Mouse (Mus musculus) c-Kit-positive CD71-negative TER-119-negative erythroid progenitor cells, embryonic 14.5 days (primary cell): ENCODE measurements at regions not wholly inside any gene's neighbourhood (a gene's known extent, or its start where the extent isn't known, plus 50 kb on each side); places are given as distances from the start of the nearest gene placed in this dataset.
"Not testable (repeated sequence)": the region's sequence is repeated elsewhere in the genome, so short reads cannot be mapped to it uniquely, and the experiment has no call there.

Experiments used
- DNase-seq: peaks from one replicate; pipeline ENCODE4 v3.0.0-alpha.2; 2013; ENCODE audit warnings: low read depth

- peak; percentile 16 for DNase-seq
Observed at GRCm38 (mm10) chr6:6496789-6497188, 81.7 kb downstream of the Sem1 start.

DNA sequence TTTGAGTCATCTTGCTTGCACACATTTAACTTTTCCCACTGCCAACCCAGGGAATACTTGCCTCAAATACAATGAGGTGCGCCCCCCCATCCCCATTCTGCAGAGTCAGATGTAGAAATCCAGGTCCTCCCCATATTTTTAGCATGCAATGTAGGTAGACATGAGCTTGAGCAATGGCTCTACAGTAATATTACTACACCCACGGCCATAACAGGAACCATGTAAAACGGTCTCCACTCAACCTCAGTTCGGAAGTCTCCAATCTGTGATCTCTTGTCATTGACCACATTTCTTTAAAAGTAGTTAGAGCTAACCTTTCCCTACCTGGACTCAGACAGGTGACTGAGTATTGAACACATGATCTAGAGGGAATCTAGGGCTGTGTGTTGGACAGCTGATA is 82.1 kb downstream of the Sem1 start:
- DNase-seq = no peak

DNA sequence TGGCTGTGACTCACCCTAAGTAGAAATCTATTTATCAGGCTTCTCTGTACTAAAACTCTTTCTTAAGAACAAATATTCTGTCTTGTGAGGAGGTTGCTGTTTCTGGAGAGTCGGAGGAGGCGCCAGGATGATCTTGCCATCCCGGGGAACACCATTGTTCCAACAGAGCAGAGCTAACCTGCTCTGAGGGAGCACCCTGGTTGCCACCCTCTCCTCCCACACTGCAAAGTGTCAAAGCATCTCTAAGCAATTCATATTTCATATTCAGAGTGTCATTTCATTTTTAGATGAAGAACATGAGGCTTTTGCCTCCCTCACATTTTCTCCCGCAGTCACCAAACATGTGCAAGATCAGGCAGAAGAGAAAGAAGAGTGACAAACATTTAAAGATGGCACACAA is 90.3 kb downstream of the Sem1 start:
- DNase-seq = no peak

- DNase-seq = not testable (repeated sequence)
Observed at GRCm38 (mm10) chr6:6481596-6481995, 96.9 kb downstream of the Sem1 start.

DNA sequence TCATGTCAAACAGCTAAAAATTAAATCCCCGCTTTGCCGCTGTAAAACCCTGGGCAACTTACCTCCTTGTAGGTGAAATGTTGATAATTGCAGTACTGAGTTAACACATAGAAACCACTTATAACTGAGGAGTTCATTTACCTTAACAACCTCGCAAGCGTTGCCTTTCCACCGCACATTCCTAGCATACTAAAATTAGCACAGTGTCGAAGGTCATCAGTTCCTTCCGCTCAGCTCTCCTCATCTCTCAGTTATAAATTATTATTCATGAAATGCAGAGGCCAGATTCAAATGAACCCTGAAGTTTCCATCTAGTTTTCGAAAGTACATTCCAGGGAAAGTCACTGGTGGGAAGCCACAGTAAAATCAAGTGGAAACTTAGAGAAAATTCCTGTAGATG is 108.1 kb downstream of the Sem1 start:
- no peak for DNase-seq

- DNase-seq = no peak
Observed at GRCm38 (mm10) chr6:6467526-6467925, 110.9 kb downstream of the Sem1 start.

GRCm38 (mm10) chr6:6466231-6466630 is 112.2 kb downstream of the Sem1 start:
- DNase-seq = no peak

GRCm38 (mm10) chr6:6463807-6464470 is 114.5 kb downstream of the Sem1 start:
- DNase-seq = no peak

DNA sequence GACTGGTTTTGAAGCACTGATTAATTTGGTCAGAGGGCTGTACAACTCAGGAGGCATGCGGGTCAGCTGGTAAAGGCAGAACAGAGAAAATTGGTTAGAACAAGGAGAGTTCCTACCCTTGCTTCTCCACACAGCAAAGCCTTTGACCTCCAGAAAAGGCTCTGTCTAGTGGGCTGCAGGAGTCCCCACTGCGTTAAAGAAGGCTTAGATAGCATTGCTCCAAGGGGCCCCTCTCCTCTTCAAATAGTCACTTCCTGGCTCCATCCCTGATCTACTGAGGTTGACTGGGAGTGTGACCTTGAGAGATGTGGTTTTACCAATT is 118.6 kb downstream of the Sem1 start:
- DNase-seq = no peak

DNA sequence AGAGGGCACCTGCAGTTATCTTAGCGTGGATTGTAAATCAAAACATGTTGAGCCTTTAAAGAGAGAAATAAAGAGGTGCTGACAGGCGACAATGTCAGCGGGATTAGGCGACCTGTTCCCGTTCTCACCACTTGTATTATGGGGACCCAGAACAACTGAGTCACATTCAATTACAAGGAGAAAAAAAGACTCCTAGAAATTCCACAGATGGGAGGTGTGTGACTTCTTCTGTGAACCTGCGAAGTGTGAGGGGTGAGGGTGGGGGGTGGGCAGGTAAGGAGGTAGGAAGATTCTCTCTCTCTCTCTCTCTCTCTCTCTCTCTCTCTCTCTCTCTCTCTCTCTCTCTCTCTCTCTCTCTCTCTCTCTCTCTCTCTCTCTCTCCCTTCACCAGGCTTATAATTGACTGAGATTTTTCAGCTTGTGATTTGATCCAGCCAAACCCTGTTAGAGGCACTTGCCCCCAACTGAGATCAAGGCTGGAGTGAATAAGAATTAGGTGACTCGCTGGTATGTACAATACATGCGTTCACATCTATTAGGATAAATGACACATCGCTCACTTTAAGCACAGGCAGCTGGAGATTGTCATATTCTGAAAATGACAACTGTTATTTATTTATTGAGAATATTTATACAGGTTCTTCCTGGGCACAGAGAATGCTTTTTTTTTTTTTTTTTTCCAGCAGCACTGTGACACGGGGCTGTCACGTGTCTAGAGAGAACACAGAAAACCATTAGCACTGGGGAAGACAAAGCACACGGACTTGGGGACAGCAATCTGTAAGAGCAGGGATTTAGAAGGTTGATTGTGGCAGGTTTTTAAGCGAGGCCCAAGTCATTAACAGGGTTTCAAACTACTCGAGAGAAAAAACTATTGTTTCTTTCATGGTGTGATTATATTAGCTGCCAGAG is 119.2 kb downstream of the Sem1 start:
- no peak for DNase-seq

DNA sequence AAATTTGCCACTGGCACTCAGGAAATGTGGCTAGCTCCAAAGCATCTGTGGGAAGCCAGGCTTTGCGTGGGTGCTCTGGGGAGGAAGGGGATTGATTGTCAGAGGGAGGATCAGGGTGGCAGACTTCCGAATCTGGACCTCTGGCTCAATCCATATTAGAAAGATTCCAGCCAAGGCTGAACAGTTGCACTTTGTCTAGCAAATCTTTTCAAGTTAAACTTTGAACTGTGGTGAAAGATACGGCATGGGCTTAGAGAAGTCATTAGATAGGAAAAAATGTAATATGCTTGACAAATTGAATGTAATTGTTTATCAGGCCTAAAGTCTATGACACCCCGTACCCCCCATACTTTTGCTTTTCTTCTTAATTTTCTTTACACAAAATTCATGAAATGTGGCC is 120.7 kb downstream of the Sem1 start:
- DNase-seq = no peak

DNA sequence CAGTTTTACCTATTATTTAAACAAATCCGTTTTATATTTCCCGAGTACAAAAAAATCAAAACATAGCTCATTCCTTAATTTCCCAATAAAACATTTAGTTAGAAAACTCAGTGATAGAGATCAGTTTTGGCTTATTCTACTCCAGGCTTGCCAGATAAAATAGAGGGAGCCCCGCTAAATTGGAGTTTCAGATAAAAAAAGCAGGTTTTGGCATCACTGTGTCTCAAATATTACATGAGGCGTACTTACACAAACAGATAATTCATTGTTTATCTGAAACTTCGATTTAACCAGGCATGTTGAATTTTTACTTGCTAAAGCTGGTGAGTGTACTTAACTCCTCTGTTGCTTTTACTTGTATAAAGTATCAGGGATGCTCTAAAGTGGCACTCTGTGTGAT is 121.5 kb downstream of the Sem1 start:
- no peak for DNase-seq

DNA sequence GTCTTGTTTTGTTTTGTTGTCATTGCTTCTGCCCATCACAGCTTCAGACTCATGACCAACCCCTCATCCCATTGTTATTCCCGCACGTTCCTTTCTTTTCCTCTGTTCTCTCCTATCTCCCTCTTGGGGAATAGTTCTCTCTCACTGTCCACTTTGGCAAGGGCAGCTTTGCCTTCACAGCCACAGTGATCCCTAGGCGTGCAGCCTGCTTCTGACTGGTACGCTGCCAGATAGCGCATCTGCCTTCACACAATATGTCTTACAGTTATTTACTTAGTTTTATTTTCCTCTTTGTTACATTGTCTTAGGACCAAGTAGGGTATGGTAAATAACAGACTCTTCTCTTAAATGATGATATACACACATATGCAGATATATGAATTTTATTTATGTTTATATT is 122.9 kb downstream of the Sem1 start:
- no peak for DNase-seq

DNA sequence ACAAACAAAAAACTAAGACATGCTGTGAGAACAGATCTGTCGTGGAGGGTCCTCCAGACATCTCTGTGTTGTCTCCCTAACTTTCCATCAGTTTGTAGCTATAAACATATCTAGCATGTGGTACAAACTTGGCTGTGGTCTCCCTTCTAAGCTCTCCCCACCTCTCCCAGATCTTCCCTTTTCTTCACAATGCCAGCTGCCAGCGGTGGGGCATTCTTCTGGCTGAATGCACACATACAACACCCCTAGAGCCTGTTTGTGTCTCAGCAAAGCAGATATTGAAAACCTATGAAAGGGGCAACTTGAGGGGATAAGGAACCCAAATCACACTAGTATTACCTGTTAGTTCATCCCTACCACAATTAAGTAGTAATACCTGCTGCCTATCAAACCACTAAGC is 124.1 kb downstream of the Sem1 start:
- DNase-seq = no peak

GRCm38 (mm10) chr6:6434855-6435254 is 143.6 kb downstream of the Sem1 start:
- no peak for DNase-seq

- DNase-seq = no peak
Observed at GRCm38 (mm10) chr6:6434261-6434802, 144.1 kb downstream of the Sem1 start.

DNA sequence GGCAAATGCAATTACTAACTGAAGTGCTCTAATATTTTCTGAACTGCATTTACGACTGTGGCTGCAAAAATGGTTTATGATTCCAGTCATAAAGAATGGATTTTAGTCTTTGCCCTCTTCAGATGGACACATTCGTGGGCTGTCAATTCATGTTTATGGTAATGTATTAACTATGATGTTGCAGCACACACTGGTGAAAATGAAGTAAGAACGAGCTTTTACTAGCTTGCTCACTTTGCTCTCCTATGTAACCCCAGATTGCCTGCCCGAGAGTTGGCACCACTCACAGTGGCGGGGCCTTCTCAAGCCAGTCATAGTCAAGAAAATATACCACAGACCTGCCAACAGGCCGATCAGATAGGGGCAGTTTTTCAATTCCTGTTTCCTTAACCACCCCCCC is 145.3 kb downstream of the Sem1 start:
- DNase-seq = no peak

GRCm38 (mm10) chr6:6414654-6415610 is 163.5 kb downstream of the Sem1 start:
- DNase-seq = no peak

- no peak for DNase-seq
Observed at GRCm38 (mm10) chr6:6397997-6398396, 180.5 kb downstream of the Sem1 start.

GRCm38 (mm10) chr6:6389454-6390445 is 172.8 kb upstream of the Slc25a13 start:
- DNase-seq = no peak

DNA sequence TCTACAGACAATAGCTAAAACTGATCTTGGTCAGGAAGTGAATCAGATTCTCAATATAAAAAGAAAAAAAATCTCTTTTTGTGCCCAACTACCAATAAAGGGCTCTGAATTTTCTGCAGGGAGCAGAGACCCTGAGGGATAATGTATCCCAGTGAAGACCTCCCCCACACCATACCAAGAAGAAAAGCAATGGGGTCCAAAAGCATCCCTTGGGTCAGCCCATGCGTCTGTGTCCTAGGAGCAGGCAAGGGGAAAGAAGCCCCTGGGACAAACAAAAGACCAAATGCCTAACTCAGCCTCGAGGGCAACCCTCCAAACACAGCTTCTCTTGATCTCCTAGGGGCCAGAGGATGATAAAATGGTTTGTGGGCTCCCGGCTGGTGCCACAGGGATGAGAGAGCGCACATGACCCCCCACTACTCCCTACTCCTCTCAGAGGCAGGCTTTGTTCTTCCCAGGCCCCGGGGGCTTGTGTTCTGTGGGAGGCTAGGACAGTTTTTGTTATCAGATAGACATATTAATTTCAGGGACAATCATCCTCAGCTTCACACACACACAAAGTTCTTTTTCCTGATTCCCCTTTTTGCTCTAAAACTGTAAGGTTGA is 172.0 kb upstream of the Slc25a13 start:
- DNase-seq = no peak
